Mouse (Mus musculus): Measurements from ENCODE around the gene Prkcb. TPM values are rescaled to one million over a fixed set of nuclear protein-coding genes. Genes with fewer than 3 reads are reported as not detected.

Gene Prkcb
- polyA plus RNA-seq, 1 experiment: 3.8 TPM

DNA sequence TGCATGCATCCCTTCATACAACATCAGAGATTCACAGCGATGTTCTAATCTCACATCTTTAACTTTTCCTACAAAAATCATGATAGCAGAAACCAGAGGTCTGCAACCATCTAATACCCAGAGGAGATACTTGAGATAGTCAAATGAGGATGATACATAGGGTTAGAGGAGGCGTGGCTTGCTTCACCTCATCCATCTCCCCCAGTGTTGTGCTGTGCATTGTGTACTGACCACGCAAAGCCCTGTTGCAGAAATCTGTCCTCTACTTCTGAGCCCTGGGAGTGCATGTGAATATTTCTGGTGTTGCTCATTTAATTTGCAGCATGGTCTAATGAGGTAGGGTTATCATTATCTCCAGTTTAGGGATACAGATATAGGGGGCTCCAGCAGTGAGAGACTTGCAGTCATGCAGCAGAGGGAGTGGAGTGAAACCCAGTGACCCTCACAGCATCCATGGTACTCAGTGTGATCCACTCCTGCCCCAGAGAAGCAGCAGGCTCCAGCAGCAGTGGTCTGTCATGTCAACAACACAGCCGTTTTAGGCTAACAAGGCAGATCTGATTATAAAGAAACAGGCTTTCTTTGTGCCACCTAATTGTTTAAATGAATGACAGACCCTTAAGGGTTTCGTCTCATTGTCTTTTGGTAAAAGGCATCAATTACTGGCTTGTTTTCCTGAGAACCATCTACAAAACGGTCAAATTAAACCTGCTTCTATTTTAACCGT is 269.7 kb downstream of the Prkcb start:
- no peak overlapping the region for H3K4me3 ChIP-seq (ENCODE audit: insufficient read depth, low read depth, low read length)
- no peak overlapping the region for H3K27ac ChIP-seq (replicated peaks; ENCODE audit: low read depth, low read length)
- peaks cover 8% of the 10 kb centered on the region; the same call in 1 of the 2 replicates for H3K4me1 ChIP-seq (ENCODE audit: control insufficient read depth, insufficient read depth, insufficient read length, low read length)

- Histone ChIP-seq H3K4me1 (ENCODE audit: control insufficient read depth, insufficient read depth, insufficient read length, low read length) (peaks cover 10% of the 10 kb centered on the region), H3K27ac (replicated peaks; ENCODE audit: low read depth, low read length) (no peak overlapping the region), H3K4me3 (ENCODE audit: insufficient read depth, low read depth, low read length) (no peak overlapping the region)
Measured at GRCm38 (mm10) chr7:122558912-122559311, 270.4 kb downstream of the Prkcb start.

- no peak overlapping the region for H3K4me3 ChIP-seq (ENCODE audit: insufficient read depth, low read depth, low read length)
- no peak overlapping the region for H3K27ac ChIP-seq (replicated peaks; ENCODE audit: low read depth, low read length)
Measured at GRCm38 (mm10) chr7:122562586-122562985, 274.0 kb downstream of the Prkcb start.

DNA sequence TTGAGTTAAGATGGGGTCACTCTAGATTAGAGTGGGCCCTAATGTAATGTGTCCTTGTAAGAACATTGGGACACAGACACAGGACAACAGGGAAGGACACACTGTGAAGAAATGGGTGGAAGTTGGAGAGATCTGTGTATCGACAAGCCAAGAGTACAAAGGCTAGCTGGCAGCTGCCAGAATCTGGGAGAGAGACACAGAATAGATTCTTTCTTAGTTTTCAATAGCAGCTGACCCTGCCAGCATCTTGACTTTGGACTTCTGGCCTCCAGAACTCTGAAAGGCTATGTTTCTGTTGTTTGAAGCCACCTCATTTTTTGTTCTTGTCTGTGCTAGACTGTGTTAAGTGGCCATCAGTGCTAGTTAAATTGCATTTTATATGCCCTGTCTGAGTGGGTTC is 276.8 kb downstream of the Prkcb start:
- peaks cover 11% of the 10 kb centered on the region for H3K4me1 ChIP-seq (ENCODE audit: control insufficient read depth, insufficient read depth, insufficient read length, low read length)
- no peak overlapping the region for H3K27ac ChIP-seq (replicated peaks; ENCODE audit: low read depth, low read length)
- no peak overlapping the region for H3K4me3 ChIP-seq (ENCODE audit: insufficient read depth, low read depth, low read length)

More at GRCm38 (mm10) chr7:122562586-122562985, 274.0 kb downstream of the Prkcb start:
- H3K4me1 ChIP-seq (ENCODE audit: control insufficient read depth, insufficient read depth, insufficient read length, low read length): peaks cover 11% of the 10 kb centered on the region

DNA sequence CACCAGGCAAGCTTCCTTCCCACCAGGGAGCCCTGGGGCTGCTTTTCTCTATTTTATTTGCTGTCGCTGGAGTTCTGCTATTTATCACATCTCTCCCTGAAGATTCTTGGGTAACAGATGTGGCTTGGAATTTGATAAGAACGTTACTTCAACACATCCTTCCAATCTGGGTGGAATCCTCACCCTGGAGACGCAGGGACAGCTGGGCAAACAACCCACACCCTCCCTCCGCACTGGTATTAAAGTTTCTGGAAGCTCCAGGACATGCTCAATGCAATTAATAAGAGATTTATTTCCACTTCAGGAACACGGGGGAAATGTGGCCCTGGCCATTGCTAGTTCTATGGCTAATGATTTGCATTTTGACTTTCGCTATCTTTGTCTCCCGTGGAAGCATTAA is 277.5 kb downstream of the Prkcb start:
- H3K4me1 ChIP-seq (ENCODE audit: control insufficient read depth, insufficient read depth, insufficient read length, low read length): peaks cover 11% of the 10 kb centered on the region
- H3K4me3 ChIP-seq (ENCODE audit: insufficient read depth, low read depth, low read length): no peak overlapping the region
- H3K27ac ChIP-seq (replicated peaks; ENCODE audit: low read depth, low read length): no peak overlapping the region

GRCm38 (mm10) chr7:122568787-122569186 is 280.2 kb downstream of the Prkcb start:
- no peak overlapping the region for H3K27ac ChIP-seq (replicated peaks; ENCODE audit: low read depth, low read length)
- H3K4me3 ChIP-seq (ENCODE audit: insufficient read depth, low read depth, low read length): no peak overlapping the region
- H3K4me1 ChIP-seq (ENCODE audit: control insufficient read depth, insufficient read depth, insufficient read length, low read length): peaks cover 5% of the 10 kb centered on the region

- H3K27ac ChIP-seq (replicated peaks; ENCODE audit: low read depth, low read length): no peak overlapping the region
- H3K4me3 ChIP-seq (ENCODE audit: insufficient read depth, low read depth, low read length): no peak overlapping the region
- H3K4me1 ChIP-seq (ENCODE audit: control insufficient read depth, insufficient read depth, insufficient read length, low read length): peaks cover 4% of the 10 kb centered on the region
Measured at GRCm38 (mm10) chr7:122570407-122570806, 281.9 kb downstream of the Prkcb start.

DNA sequence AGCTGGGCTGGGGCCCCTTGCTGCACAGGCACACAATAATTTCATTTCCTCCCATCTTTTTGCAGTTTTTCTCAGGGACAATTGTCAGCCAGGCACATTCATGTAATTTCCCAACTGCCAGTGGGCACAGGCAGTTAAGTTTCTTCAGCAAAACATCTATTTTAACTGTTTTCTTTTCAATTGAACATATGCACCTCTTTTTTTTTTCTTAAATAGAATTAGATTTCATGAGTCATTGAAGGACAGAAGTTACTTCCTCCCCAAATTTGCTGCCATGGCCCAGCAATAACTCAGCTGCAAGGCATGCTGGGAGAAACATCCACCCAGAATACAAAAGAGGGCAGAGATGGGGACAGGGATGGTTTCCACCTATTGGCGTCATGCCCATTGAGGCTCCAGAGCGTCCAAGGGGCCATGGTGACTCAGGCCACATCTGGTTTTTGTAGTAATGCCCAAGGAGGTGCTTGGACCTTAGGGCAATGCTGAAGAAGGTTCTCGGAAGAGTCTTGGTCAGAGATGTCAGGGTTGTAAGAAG is 284.6 kb downstream of the Prkcb start:
- peaks cover 4% of the 10 kb centered on the region for H3K4me1 ChIP-seq (ENCODE audit: control insufficient read depth, insufficient read depth, insufficient read length, low read length)

DNA sequence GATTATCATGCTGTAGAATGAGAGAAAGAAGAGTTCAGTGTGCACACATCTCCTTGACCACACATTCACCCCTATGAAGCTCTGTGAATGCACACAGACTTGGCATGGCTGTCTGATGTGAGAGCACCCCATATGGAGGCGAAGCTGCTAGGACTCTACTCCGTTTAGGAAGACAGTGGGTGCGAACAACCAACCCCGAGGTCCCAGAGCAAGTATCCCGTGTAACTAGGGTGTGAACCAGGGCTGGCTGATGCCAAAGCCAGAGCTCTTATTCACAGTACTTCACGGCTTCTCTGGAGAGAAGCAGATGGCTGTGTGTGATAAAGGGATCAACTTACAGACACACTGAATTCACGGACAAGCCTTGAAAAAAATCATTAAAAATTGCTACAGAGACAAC is 285.9 kb downstream of the Prkcb start:
- Histone ChIP-seq H3K4me1 (ENCODE audit: control insufficient read depth, insufficient read depth, insufficient read length, low read length) (peaks cover 4% of the 10 kb centered on the region), H3K4me3 (ENCODE audit: insufficient read depth, low read depth, low read length) (no peak overlapping the region), H3K27ac (replicated peaks; ENCODE audit: low read depth, low read length) (no peak overlapping the region)

More for the DNA sequence above, 284.6 kb downstream of the Prkcb start:
- Histone ChIP-seq H3K27ac (replicated peaks; ENCODE audit: low read depth, low read length) (0 out of 2 replicates have a peak overlapping the region, but pooled peaks have one; percentile 37), H3K4me3 (ENCODE audit: insufficient read depth, low read depth, low read length) (no peak overlapping the region)

DNA sequence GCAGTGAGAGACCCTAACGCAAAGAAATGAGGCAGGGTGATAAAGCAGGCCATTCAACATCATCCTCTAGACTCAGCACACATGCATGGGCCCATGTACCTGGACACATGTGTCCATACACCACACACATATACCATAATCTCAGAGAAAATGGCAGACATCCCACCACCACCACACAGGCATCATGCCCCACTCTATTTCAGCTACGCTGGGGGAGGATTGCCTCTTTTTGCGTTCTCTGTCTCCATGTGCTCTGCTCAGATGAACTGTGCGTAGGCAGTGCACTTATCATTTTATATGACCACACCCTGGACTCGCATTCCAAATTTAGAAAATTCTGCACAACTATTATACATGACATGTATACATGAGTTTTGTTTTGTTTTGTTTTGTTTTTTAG is 286.5 kb downstream of the Prkcb start:
- H3K4me1 ChIP-seq (ENCODE audit: control insufficient read depth, insufficient read depth, insufficient read length, low read length): peaks cover 4% of the 10 kb centered on the region
- no peak overlapping the region for H3K27ac ChIP-seq (replicated peaks; ENCODE audit: low read depth, low read length)
- no peak overlapping the region for H3K4me3 ChIP-seq (ENCODE audit: insufficient read depth, low read depth, low read length)

DNA sequence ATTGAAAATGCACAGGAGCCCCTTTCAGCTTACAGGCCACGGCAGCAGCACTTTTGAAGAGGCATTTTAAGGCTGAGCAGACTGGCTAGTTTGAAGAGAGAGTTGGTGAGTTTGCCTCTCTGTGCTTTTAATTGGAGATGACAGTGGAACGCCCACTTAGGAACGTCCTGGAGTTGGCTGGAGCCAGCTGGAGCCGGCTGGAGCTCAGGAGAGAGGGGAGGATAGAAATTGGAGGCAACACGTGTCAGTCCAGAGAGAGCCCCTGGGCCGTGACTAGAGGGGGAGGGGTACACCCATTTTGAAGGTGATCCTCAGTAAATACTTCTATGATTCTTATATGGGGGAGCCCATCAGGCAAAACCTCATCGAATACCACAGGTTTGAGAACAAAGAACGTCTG is 287.0 kb downstream of the Prkcb start:
- H3K4me3 ChIP-seq (ENCODE audit: insufficient read depth, low read depth, low read length): no peak overlapping the region
- no peak overlapping the region for H3K27ac ChIP-seq (replicated peaks; ENCODE audit: low read depth, low read length)
- H3K4me1 ChIP-seq (ENCODE audit: control insufficient read depth, insufficient read depth, insufficient read length, low read length): peaks cover 4% of the 10 kb centered on the region

DNA sequence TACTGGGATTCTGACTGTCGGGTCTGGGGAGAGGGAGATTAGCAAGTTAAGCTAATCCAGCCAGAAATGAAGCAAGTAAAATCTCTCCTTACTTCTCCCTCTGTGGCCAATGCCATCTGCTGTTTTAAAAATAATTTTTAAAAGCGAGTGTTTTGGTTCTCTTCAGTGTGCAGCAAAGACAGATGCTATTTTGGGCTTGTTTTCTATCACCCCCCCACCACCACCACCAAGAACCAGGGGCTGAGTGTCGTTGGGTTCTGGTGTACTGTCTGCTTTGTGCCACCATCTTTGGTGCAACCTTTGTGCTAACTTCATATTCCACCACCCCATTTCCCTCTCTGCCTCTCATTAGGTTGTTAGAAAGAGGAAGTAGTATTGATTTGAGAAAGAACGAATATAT is 289.0 kb downstream of the Prkcb start:
- Histone ChIP-seq H3K27ac (replicated peaks; ENCODE audit: low read depth, low read length) (no peak overlapping the region), H3K4me3 (ENCODE audit: insufficient read depth, low read depth, low read length) (no peak overlapping the region), H3K4me1 (ENCODE audit: control insufficient read depth, insufficient read depth, insufficient read length, low read length) (peaks cover 4% of the 10 kb centered on the region)

- no peak overlapping the region for H3K4me3 ChIP-seq (ENCODE audit: insufficient read depth, low read depth, low read length)
- H3K27ac ChIP-seq (replicated peaks; ENCODE audit: low read depth, low read length): no peak overlapping the region
- H3K4me1 ChIP-seq (ENCODE audit: control insufficient read depth, insufficient read depth, insufficient read length, low read length): no peaks in the 10 kb centered on the region
Measured at GRCm38 (mm10) chr7:122579461-122580157, 291.1 kb downstream of the Prkcb start.

DNA sequence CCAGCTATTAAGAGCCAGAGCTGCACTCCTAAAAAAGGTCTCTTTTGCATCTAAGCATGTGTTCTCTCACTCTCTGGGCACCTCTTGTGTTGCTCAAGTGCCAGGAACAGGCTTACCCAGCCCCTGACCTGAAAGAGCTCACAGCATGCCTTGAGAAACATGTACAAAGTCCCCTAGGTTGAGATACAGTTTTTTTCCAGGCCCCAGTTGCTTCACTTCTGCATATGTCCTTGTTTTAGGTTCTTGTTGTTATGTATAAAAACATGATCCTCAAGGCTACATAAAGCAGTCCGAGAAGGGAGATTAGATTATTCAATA is 291.6 kb downstream of the Prkcb start:
- H3K4me1 ChIP-seq (ENCODE audit: control insufficient read depth, insufficient read depth, insufficient read length, low read length): no peaks in the 10 kb centered on the region
- no peak overlapping the region for H3K4me3 ChIP-seq (ENCODE audit: insufficient read depth, low read depth, low read length)
- no peak overlapping the region for H3K27ac ChIP-seq (replicated peaks; ENCODE audit: low read depth, low read length)

- H3K4me3 ChIP-seq (ENCODE audit: insufficient read depth, low read depth, low read length): no peak overlapping the region
- H3K4me1 ChIP-seq (ENCODE audit: control insufficient read depth, insufficient read depth, insufficient read length, low read length): no peaks in the 10 kb centered on the region
- no peak overlapping the region for H3K27ac ChIP-seq (replicated peaks; ENCODE audit: low read depth, low read length)
Measured at GRCm38 (mm10) chr7:122584421-122585151, 296.0 kb downstream of the Prkcb start.
